Mouse (Mus musculus): ENCODE measurements around the gene Erc2. TPM values are rescaled to one million over a fixed set of nuclear protein-coding genes. Genes with fewer than 3 reads are reported as not detected.

Gene Erc2
- total and polyA plus RNA-seq, 3 experiments = not detected

- H3K79me2 ChIP-seq (replicated peaks; ENCODE audit: control insufficient read depth, extremely low read depth, insufficient read depth, poor library complexity, severe bottlenecking) = no peaks in the 10 kb centered on the region
- DNase-seq (ENCODE audit: extremely low read depth) = no peak
- dilution Hi-C loops (cut with MboI; ENCODE audit: extremely low pct_ligation_motif_present, extremely low pct_unique_long_range_greater_than_20kb, low sequenced_read_pairs) = no loop called here
Measured at GRCm38 (mm10) chr14:27674561-27674960, 52.3 kb downstream of the Erc2 start.

GRCm38 (mm10) chr14:27675071-27675470 is 52.8 kb downstream of the Erc2 start:
- no peak overlapping the region for H3K4me3 ChIP-seq (replicated peaks in 1 of 3; ENCODE audit: low read depth in 2 of 3, low read length in 2 of 3, poor library complexity in 1 of 3)
- no peak for DNase-seq (ENCODE audit: extremely low read depth)
- no peaks in the 10 kb centered on the region for H3K9me3 ChIP-seq (replicated peaks; ENCODE audit: low read length)
- no peaks in the 10 kb centered on the region for H3K4me1 ChIP-seq (ENCODE audit: control insufficient read depth in 1 of 2, insufficient read depth in 2 of 2)
- H3K36me3 ChIP-seq (replicated peaks in 1 of 2; ENCODE audit: control insufficient read depth in 1 of 2, insufficient read depth in 1 of 2, low read length in 1 of 2) = no peaks in the 10 kb centered on the region
- no peak overlapping the region for H3K9ac ChIP-seq (ENCODE audit: insufficient read depth, low read depth)
- H3K27me3 ChIP-seq (replicated peaks) = no peaks in the 10 kb centered on the region
- no peaks in the 10 kb centered on the region for H3K79me2 ChIP-seq (replicated peaks; ENCODE audit: control insufficient read depth, extremely low read depth, insufficient read depth, poor library complexity, severe bottlenecking)
- in situ Hi-C loops (cut with MboI; ENCODE audit: low pct_ligation_motif_present, low pct_unique_long_range_greater_than_20kb, low sequenced_read_pairs) = no loop called here
- no peak overlapping the region for H3K27ac ChIP-seq (ENCODE audit: insufficient read depth, low read depth)
- H3K4me2 ChIP-seq (ENCODE audit: insufficient read depth, low read depth, poor library complexity, severe bottlenecking) = no peak overlapping the region
- TF ChIP-seq GABPA (IDR thresholded peaks at IDR 0.05; ENCODE audit: insufficient replicate concordance, low read depth, low read length) = no peak
- TF ChIP-seq JUN (IDR thresholded peaks at IDR 0.05; ENCODE audit: insufficient read depth, low read depth, low read length) = no peak
- no peak for TF ChIP-seq CTCF (conservative IDR thresholded peaks at IDR 0.05 in 1 of 2, IDR thresholded peaks at IDR 0.05 in 1 of 2; ENCODE audit: low read depth in 2 of 2, low read length in 2 of 2)
- no peak for TF ChIP-seq KAT2A (IDR thresholded peaks at IDR 0.05; ENCODE audit: insufficient replicate concordance, low read length)
- TF ChIP-seq TCF12 (IDR thresholded peaks at IDR 0.05; ENCODE audit: low read depth, low read length) = no peak
- no peak for TF ChIP-seq MEF2A (IDR thresholded peaks at IDR 0.05; ENCODE audit: borderline replicate concordance, low read depth, low read length)
- no peak for TF ChIP-seq ZKSCAN1 (IDR thresholded peaks at IDR 0.05; ENCODE audit: borderline replicate concordance, low read depth, low read length)
- TF ChIP-seq USF2 (conservative IDR thresholded peaks at IDR 0.05; ENCODE audit: low read depth, low read length) = no peak
- no peak for TF ChIP-seq ZMIZ1 (IDR thresholded peaks at IDR 0.05; ENCODE audit: low read depth, low read length)
- no peak for TF ChIP-seq IRF4 (IDR thresholded peaks at IDR 0.05; ENCODE audit: low read depth, low read length)
- no peak for TF ChIP-seq POLR2A (IDR thresholded peaks at IDR 0.05; ENCODE audit: low read depth, low read length)
- dilution Hi-C loops (cut with MboI; ENCODE audit: extremely low pct_ligation_motif_present, extremely low pct_unique_long_range_greater_than_20kb, low sequenced_read_pairs) = no loop called here

More at GRCm38 (mm10) chr14:27674561-27674960, 52.3 kb downstream of the Erc2 start:
- H3K4me2 ChIP-seq (ENCODE audit: insufficient read depth, low read depth, poor library complexity, severe bottlenecking) = no peak overlapping the region
- H3K4me1 ChIP-seq (ENCODE audit: control insufficient read depth in 1 of 2, insufficient read depth in 2 of 2) = no peaks in the 10 kb centered on the region
- no peak for TF ChIP-seq CHD2 (IDR thresholded peaks at IDR 0.05; ENCODE audit: low read length)
- no peak for TF ChIP-seq BHLHE40 (IDR thresholded peaks at IDR 0.05; ENCODE audit: low read depth, low read length)
- no peak for TF ChIP-seq MXI1 (IDR thresholded peaks at IDR 0.05; ENCODE audit: low read depth, low read length)
- no peak for TF ChIP-seq USF1 (IDR thresholded peaks at IDR 0.05; ENCODE audit: low read depth, low read length)
- TF ChIP-seq MAZ (IDR thresholded peaks at IDR 0.05; ENCODE audit: low read depth, low read length) = no peak
- no peak for TF ChIP-seq ZKSCAN1 (IDR thresholded peaks at IDR 0.05; ENCODE audit: borderline replicate concordance, low read depth, low read length)
- TF ChIP-seq GABPA (IDR thresholded peaks at IDR 0.05; ENCODE audit: insufficient replicate concordance, low read depth, low read length) = no peak
- no peak for TF ChIP-seq JUND (conservative IDR thresholded peaks at IDR 0.05; ENCODE audit: low read depth, low read length)
- no peak for TF ChIP-seq TCF12 (IDR thresholded peaks at IDR 0.05; ENCODE audit: low read depth, low read length)
- no peak for TF ChIP-seq HCFC1 (IDR thresholded peaks at IDR 0.05; ENCODE audit: low read depth, low read length)
- no peak for TF ChIP-seq ZNF384 (IDR thresholded peaks at IDR 0.05; ENCODE audit: low read depth, low read length)
- no peak for TF ChIP-seq PAX5 (IDR thresholded peaks at IDR 0.05; ENCODE audit: low read length)
- TF ChIP-seq MYC (IDR thresholded peaks at IDR 0.05; ENCODE audit: low read depth, low read length) = no peak
- TF ChIP-seq MEF2A (IDR thresholded peaks at IDR 0.05; ENCODE audit: borderline replicate concordance, low read depth, low read length) = no peak
- TF ChIP-seq POLR2AphosphoS2 (IDR thresholded peaks at IDR 0.05; ENCODE audit: low read depth, low read length) = no peak
- no peak for TF ChIP-seq KAT2A (IDR thresholded peaks at IDR 0.05; ENCODE audit: insufficient replicate concordance, low read length)
- TF ChIP-seq TBP (conservative IDR thresholded peaks at IDR 0.05; ENCODE audit: low read depth, low read length) = no peak
- no peak for TF ChIP-seq ETS1 (conservative IDR thresholded peaks at IDR 0.05; ENCODE audit: low read depth, low read length)
- TF ChIP-seq RCOR1 (conservative IDR thresholded peaks at IDR 0.05; ENCODE audit: low read depth, low read length) = no peak
- no peak overlapping the region for H3K4me3 ChIP-seq (replicated peaks in 1 of 3; ENCODE audit: low read depth in 2 of 3, low read length in 2 of 3, poor library complexity in 1 of 3)
- H3K27me3 ChIP-seq (replicated peaks) = no peaks in the 10 kb centered on the region
- H3K36me3 ChIP-seq (replicated peaks in 1 of 2; ENCODE audit: control insufficient read depth in 1 of 2, insufficient read depth in 1 of 2, low read length in 1 of 2) = no peaks in the 10 kb centered on the region
- in situ Hi-C loops (cut with MboI; ENCODE audit: low pct_ligation_motif_present, low pct_unique_long_range_greater_than_20kb, low sequenced_read_pairs) = no loop called here
- H3K27ac ChIP-seq (ENCODE audit: insufficient read depth, low read depth) = no peak overlapping the region
- no peak overlapping the region for H3K9ac ChIP-seq (ENCODE audit: insufficient read depth, low read depth)
- no peaks in the 10 kb centered on the region for H3K9me3 ChIP-seq (replicated peaks; ENCODE audit: low read length)

All from CH12.LX (cell line).